Mouse (Mus musculus) bone marrow macrophage, adult 2 months (primary cell): ENCODE data around the gene Thumpd3. TPM values are rescaled to one million over a fixed set of nuclear protein-coding genes. Genes with fewer than 3 reads are reported as not detected.
A peak's percentile ranks its signal among the peaks of the same experiment; 100 is the strongest.

Source experiments
- H3K27ac ChIP-seq: 2 replicates; pipeline ENCODE4 v1.5.1; 2012; ENCODE audit warnings: low read depth, low read length; ENCODE audit not compliant: insufficient read depth
- H3K4me1 ChIP-seq: 2 replicates; pipeline ENCODE4 v1.6.1; 2012; ENCODE audit warnings: low read length; ENCODE audit not compliant: control insufficient read depth, insufficient read depth
- H3K4me3 ChIP-seq: 2 replicates; pipeline ENCODE4 v1.5.1; 2012; ENCODE audit warnings: mild to moderate bottlenecking, low read length, moderate library complexity; ENCODE audit not compliant: insufficient read depth
- CTCF ChIP-seq: IDR thresholded peaks from 2 replicates; pipeline ENCODE4 v1.5.1; 2012; ENCODE audit warnings: low read depth, mild to moderate bottlenecking, low read length, moderate library complexity
- POLR2A ChIP-seq: IDR thresholded peaks from 2 replicates; pipeline ENCODE4 v1.6.1; 2012; ENCODE audit warnings: mild to moderate bottlenecking, low read depth, low read length, borderline replicate concordance
- polyA plus RNA-seq: library from polyadenylated mRNA; stranded (reverse); fragments of >200 nt; gene quantifications from 2 replicates; pipeline ENCODE4 v1.2.4, GENCODE M21; 2012; ENCODE audit not compliant: missing spikeins, insufficient read depth, insufficient read length

The Thumpd3 gene
- polyA plus RNA-seq = 28.4 and 29.5 TPM in 2 replicates

DNA sequence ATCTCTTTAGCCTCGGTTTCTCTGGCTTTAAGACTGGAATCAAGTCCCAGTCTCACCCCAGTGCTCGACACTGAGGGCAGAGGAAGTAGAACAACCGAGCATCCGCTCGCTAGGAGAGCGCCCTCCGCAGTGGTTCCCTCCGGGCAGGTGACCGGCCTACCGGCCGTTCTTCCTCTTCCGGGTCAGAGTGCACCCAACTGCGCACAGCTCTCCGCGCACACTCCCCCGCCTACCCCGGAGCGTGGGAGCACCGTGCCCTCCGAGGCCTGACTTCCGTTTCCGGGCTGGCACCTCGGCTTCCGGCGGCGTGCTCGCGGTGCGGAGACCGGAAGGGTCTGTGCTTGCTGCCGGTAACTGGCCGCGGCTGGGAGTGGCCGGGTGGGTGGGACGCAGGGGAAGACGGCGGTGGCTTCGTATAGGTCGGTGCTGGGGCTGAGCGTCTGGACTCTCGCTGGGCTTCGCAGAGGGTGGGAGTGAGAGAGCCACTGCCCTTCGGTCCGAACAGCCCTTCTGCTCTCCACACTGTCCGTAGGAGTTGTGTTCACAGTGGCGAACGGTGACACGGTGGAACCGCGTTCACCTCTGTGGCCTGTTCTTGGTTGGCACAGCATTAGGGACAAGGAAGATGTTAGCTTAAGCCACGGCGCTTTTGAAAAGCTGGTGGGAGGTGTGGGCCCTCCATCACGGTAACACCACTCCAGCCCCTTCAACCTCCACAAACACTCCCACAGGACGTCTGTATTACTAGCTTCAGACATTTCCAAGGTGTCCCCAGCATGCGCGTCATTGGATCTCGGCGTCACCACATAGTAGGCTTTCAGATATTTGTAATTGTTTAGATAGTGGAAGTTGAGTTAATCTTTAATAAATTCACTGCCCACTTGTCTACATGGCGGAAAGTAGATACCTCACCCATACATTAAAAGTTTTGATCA, at the start of gene Thumpd3:
Gene Thumpd3 (plus strand): TSS at position 185 of the 935 bp plus-strand sequence.
- Histone ChIP-seq H3K4me3 (peak within 1 kb of the TSS; percentile 94), H3K27ac (peak within 1 kb of the TSS; percentile 94), H3K4me1 (peaks cover 14% of the 10 kb centered on the region)
- TF ChIP-seq CTCF (no peak), POLR2A (0 out of 2 replicates have a peak, but pooled peaks have one; percentile 42)

DNA sequence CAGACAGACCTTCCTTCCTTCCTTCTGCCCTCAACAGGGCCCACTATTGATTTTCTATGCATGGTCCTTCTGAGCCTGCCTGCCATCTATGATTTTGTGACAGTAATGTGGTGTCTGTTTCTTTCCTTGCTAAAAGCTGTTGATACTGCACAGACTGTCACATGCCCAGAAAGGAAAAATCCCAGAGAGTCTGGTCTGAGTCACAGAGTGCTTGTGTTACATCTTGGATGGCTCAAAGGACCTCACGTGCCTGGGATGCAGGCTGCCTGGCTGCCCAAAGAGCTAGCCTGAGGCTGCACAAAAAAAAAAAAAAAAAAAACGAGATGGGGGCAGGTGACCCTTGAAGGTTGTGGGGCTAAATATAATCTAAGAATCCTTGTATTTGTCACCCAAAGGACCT, 46.8 kb upstream of the Thumpd3 start:
- no peak overlapping the region for H3K4me3 ChIP-seq
- TF ChIP-seq POLR2A (no peak), CTCF (no peak)
- H3K27ac ChIP-seq = no peak overlapping the region
- peaks cover 5% of the 10 kb centered on the region for H3K4me1 ChIP-seq

DNA sequence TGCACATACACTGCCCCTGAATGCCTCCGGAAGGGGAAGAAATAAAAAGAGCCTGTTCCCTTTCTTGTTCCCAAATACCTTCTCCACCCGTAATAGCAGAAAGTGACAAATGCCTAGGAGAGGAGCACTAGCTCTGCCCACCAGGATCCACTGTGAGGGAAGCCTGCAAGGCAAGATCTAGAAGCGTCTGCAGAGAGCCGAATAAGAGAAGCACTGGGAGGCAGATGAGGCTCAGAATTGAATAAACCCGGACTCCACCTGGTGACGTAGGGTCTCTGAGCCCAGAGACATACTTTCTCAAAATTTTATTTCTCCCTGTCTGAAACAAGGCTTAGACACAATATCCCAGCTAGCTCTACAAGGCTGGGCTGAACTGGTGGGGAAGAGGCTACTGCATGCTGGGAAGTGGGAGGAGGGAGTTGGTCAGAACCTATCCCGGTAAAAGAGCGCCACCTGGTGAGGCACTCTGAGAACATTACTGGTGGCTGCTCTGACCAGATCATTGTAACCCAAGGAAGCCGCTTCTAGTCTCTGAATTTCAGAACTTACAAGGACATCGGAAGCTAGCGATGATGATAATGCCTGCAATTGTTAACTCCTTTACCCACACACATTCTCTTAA, 45.2 kb upstream of the Thumpd3 start:
- Histone ChIP-seq H3K4me3 (peak overlapping the region; percentile 34), H3K27ac (no peak overlapping the region), H3K4me1 (peaks cover 5% of the 10 kb centered on the region)
- TF ChIP-seq POLR2A = no peak
- TF ChIP-seq CTCF = peak; percentile 56

DNA sequence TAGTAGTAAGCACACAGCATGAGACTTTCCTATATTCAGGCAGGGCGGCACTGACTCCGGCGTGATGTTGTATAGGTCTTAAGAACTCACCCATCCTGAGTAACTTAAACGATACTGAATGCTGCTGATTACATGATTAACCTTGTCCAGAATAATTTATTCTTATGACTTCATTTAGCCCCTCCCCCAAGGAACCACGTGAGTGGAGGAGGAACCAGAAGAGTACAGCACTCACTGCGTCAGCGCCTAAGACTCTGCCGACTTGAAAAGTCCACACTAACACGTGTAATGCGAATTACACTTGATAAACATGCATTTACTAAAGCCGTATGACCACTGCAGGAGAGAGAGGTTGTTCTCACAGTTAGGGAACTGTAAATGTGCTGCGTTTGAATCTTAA, 44.3 kb upstream of the Thumpd3 start:
- TF ChIP-seq CTCF (no peak), POLR2A (no peak)
- Histone ChIP-seq H3K27ac (no peak overlapping the region), H3K4me1 (peaks cover 5% of the 10 kb centered on the region), H3K4me3 (no peak overlapping the region)

DNA sequence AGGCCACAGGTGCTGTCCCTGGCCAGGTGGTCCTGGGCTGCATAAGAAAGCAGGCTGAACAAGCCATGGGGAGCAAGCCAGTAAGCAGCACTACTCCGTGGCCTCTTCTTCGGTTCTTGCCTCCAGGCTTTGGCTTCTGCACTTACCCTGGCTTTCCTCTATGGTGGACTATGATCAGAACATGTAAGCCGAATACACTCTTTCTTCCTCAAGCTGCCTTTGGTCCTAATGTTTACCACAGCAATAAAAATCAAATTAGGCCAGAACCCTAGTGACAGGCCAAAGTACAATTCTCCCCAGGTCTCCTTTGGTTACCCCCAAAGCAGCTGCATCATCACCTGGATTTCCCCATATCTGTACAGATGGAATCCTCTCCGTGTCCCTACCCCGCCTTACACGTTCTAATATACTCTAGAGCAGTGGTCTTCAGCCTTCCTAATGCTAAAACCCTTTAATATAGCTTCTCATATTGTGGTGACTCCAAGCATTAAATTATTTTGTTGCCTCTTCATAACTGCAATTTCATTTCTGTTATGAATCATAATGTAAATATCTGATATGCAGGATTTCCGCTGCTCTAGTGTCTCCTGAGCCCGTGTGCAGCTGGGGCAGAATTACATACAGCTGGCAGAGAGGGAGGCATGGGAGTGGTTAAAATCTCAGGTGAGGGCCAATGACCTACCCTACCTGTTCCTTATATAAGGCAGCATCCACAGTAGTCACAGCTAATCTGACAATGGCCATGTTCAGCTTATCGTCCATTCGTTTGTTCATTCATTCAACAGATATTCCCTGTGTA, 42.5 kb upstream of the Thumpd3 start:
- Histone ChIP-seq H3K27ac (no peak overlapping the region), H3K4me1 (peaks cover 5% of the 10 kb centered on the region), H3K4me3 (no peak overlapping the region)
- TF ChIP-seq POLR2A (no peak), CTCF (no peak)

DNA sequence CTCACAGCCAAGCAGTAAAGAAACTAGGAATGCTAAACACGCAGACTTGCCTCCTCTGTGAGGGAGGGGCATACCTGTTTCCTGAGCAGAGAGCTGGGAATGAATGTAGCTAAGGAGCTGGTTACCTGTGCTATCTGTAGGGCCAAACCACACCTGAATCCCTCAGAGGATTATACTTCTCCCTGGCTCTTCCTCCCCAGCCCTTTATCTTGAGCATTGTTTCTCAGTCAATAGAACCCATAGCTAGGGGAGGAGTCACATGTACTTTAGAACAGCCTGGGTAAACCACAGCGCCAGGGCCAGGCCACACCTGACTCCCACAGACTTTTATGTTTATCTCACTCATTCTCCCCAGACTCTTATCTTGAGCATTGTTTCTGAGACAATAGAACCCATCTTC, 39.2 kb upstream of the Thumpd3 start:
- peaks cover 1% of the 10 kb centered on the region; the same call in 1 of the 2 replicates for H3K4me1 ChIP-seq
- no peak overlapping the region for H3K27ac ChIP-seq
- no peak for TF ChIP-seq CTCF
- no peak for TF ChIP-seq POLR2A
- no peak overlapping the region for H3K4me3 ChIP-seq

DNA sequence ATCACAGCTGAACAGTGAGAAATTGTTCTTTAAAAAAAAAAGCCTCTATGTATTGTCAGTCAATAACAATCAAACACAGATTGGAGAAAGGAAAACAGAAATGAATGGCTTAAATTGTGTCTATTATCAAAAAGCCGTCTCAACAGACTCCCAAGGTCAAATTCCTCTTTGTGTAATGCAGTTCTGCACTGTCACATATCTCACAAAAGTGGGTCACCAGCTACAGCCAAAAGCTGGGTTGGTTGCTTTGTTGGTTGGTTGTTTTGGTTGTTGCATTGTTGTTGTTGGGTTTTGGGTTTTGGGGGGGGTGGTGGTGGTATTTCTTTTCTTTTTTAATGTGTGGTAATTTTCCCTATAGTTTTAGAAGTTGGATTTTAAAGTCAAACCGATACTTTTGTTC, 34.1 kb upstream of the Thumpd3 start:
- TF ChIP-seq POLR2A = no peak
- H3K4me1 ChIP-seq = peaks cover under 1% of the 10 kb centered on the region
- H3K4me3 ChIP-seq = no peak overlapping the region
- H3K27ac ChIP-seq = no peak overlapping the region

DNA sequence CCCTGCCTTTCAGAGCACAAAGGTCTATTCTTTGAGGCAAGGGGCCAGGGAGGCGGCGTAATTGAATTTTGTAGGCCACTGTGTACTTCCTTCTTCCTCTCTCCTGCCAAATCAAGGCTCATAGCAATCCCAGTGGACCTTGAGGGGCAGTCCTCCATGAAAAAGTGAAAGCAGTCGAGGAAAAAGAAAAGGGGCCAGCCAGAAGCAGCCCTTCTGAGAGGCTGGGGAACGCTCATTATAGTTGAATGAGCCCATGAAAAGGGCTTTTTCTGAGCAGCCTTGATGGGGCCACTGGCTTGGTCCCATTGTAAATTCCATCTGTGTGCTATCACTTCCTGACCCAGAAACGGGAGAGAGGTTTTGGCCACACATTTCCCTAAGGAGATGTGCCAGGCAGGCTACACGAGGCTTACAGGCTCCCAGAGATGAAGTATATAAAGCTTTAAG, 33.5 kb upstream of the Thumpd3 start:
- TF ChIP-seq CTCF = no peak
- TF ChIP-seq POLR2A = no peak
- Histone ChIP-seq H3K4me1 (peaks cover 6% of the 10 kb centered on the region), H3K27ac (no peak overlapping the region), H3K4me3 (no peak overlapping the region)

DNA sequence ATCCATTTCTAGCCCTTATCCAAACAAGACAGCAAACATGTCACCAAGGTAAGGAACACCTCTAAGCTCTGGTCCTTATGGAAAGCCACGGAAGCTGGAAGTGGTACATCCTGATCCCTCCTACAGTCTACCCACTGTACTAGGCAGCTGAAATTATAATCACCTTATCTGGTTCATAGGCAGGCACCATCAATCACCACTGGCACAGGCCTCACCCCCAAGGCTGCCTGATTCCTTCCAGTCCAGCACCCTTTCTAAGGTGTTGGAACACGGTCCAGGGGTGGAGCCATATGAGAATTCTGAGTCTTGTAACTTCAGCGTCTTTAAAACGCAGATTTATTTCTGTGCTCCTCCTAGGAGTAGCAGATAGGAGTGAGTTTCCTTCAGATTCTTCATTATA, 32.5 kb upstream of the Thumpd3 start:
- H3K27ac ChIP-seq = no peak overlapping the region
- H3K4me3 ChIP-seq = no peak overlapping the region
- TF ChIP-seq POLR2A (no peak), CTCF (no peak)
- H3K4me1 ChIP-seq = peaks cover 9% of the 10 kb centered on the region
